9 mouse cellular contexts compared by ENCODE assay signal in the genomic region with DNA sequence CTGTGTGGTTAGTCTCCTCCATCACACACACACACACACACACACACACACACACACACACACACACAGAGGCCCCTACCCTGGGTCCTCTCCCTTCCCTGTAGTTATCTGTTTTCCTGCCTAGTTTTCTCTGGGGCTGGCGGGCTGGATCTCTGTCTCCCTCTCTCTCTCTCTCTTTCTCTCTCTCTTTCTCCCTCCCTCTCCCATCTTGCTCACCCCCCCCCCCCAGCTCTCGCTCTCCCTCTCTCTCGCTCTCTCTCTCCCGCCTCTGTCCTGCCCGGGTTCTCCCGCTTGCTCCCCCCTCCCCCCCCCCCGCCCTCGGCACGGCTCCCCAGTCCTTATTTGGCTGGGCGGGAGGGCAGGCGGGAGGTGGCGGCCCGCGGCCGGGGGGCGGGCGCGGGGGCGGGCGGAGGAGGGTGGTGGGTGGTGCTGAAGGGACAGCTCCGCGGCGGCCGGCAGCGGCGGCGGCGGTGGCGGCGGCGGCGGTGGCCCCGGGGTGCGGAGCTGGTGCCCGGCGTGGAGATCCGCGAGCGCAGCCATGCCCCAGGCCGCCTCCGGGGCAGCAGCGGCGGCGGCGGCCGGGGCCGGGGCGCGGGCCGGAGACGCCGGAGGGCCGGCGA. TPM values are rescaled to one million over a fixed set of nuclear protein-coding genes. Genes with fewer than 3 reads are reported as not detected.
A peak's percentile ranks its signal among the peaks of the same experiment; 100 is the strongest.
DNase-seq lines count a peak whose midpoint lies in the region; ATAC-seq lines count a peak whose summit lies in the region.
"Had no signal": no experiment of that assay in that cellular context is flagged by ENCODE, and none has a peak within 500 bp of the region (broad histone marks: within the 10 kb centered on the region; RNA-seq: fewer than 3 reads in every experiment).

Gene Kcnk3, plus strand, starts transcription at position 490 of the 620 bp plus-strand sequence.

- H3K4me1 ChIP-seq in megakaryocyte, embryonic 14.5 days, result peaks cover 10% of the 10 kb centered on the region
- no peaks in the 10 kb centered on the region for H3K4me1 ChIP-seq in liver, embryonic 11.5 days (replicated peaks; ENCODE audit: control insufficient read depth, insufficient read depth, low read length)
- H3K4me1 ChIP-seq in neural tube, embryonic 11.5 days (ENCODE audit: control insufficient read depth, insufficient read depth, low read length), result peaks cover 5% of the 10 kb centered on the region; the same call in 1 of the 2 replicates

- H3K27me3 ChIP-seq in megakaryocyte, embryonic 14.5 days (replicated peaks), result peaks cover 90% of the 10 kb centered on the region
- peaks cover 49% of the 10 kb centered on the region for H3K27me3 ChIP-seq in liver, embryonic 11.5 days (replicated peaks; ENCODE audit: control insufficient read depth, insufficient read depth, low read length)
- H3K27me3 ChIP-seq in neural tube, embryonic 11.5 days (ENCODE audit: control insufficient read depth, insufficient read depth, low read length), result peaks cover 21% of the 10 kb centered on the region

- peak within 1 kb of the TSS; percentile 76 for H3K4me2 ChIP-seq in liver, embryonic 11.5 days
- peak within 1 kb of the TSS; percentile 81 for H3K4me2 ChIP-seq in neural tube, embryonic 11.5 days (ENCODE audit: low read depth)

- H3K9ac ChIP-seq in liver, embryonic 11.5 days (ENCODE audit: low read depth, low read length), result no peak within 1 kb of the TSS
- H3K9ac ChIP-seq in neural tube, embryonic 11.5 days (ENCODE audit: low read length), result peak within 1 kb of the TSS; percentile 54

- 4% methylated on average over 16 of the region's 54 CpGs for WGBS in liver, embryonic 11.5 days
- WGBS in neural tube, embryonic 11.5 days, result 0% methylated on average over 5 of the region's 54 CpGs

- H3K4me3 ChIP-seq in megakaryocyte, embryonic 14.5 days (replicated peaks), result peak within 1 kb of the TSS; percentile 83
- H3K4me3 ChIP-seq in liver, embryonic 11.5 days (ENCODE audit: low read depth, low read length), result peak within 1 kb of the TSS; percentile 45
- H3K4me3 ChIP-seq in neural tube, embryonic 11.5 days (ENCODE audit: low read depth, low read length), result peak within 1 kb of the TSS; percentile 44

- no peaks in the 10 kb centered on the region for H3K36me3 ChIP-seq in megakaryocyte, embryonic 14.5 days (replicated peaks; ENCODE audit: low read length)
- H3K36me3 ChIP-seq in liver, embryonic 11.5 days (ENCODE audit: control insufficient read depth, insufficient read depth, low read length), result no peaks in the 10 kb centered on the region
- H3K36me3 ChIP-seq in neural tube, embryonic 11.5 days (ENCODE audit: control insufficient read depth, insufficient read depth, low read length), result no peaks in the 10 kb centered on the region

- H3K9me3 ChIP-seq in megakaryocyte, embryonic 14.5 days, result no peaks in the 10 kb centered on the region
- no peaks in the 10 kb centered on the region for H3K9me3 ChIP-seq in liver, embryonic 11.5 days (ENCODE audit: control insufficient read depth, low read length)
- no peaks in the 10 kb centered on the region for H3K9me3 ChIP-seq in neural tube, embryonic 11.5 days (ENCODE audit: control insufficient read depth, low read length)

- H3K27ac ChIP-seq in liver, embryonic 11.5 days (ENCODE audit: low read depth, low read length), result no peak within 1 kb of the TSS
- H3K27ac ChIP-seq in neural tube, embryonic 11.5 days (ENCODE audit: low read depth, low read length), result no peak within 1 kb of the TSS

- no peak for ATAC-seq in megakaryocyte, adult 5-6 weeks (ENCODE audit: poor library complexity, severe bottlenecking)
- peak; percentile 36 for ATAC-seq in liver, embryonic 11.5 days (replicated peaks; ENCODE audit: low FRiP score)
- peak; percentile 50; the same call in 1 of the 2 replicates for ATAC-seq in neural tube, embryonic 11.5 days (ENCODE audit: insufficient read depth, low FRiP score, low TSS enrichment)

- peak; percentile 66 for DNase-seq in embryo, embryonic 10.5 days (ENCODE audit: low spot score)
- peak; percentile 69 to 74 for DNase-seq in heart, adult 18-20 months
- peak; percentile 67 for DNase-seq in kidney, adult 18-20 months
- DNase-seq in liver, embryonic 11.5 days (ENCODE audit: low spot score), result peak; percentile 72
- peak; percentile 64 for DNase-seq in neural tube, embryonic 11.5 days (ENCODE audit: low spot score)
- DNase-seq in thymus, postnatal 36 days, result peak; percentile 22

RNA-seq across cellular contexts. Expression of gene Kcnk3, which starts in this region (rescaled TPM):
- polyA plus RNA-seq in megakaryocyte, embryonic 14.5 days (2012; ENCODE audit: insufficient read depth, low replicate concordance), result not detected in 2 replicates
- not detected in 2 replicates for total RNA-seq in megakaryocyte, adult 5-6 weeks (2015)
- total RNA-seq in megakaryocyte, adult 5-6 weeks (2017), result not detected in 2 replicates
- total RNA-seq in heart, adult 18-20 months (2021), result 100 to 1,000 TPM; 237 to 244 TPM
- polyA plus RNA-seq in liver, embryonic 11.5 days (2014; fragmentation: Nextera tagmentation; extraction: Ambion mirVana), result 0.75 and 1.6 TPM in 2 replicates
- 0.59 and 0.92 TPM in 2 replicates for polyA plus RNA-seq in neural tube, embryonic 11.5 days (2014; fragmentation: Nextera tagmentation; extraction: Ambion mirVana)
- total RNA-seq: MEL had no signal

Comparison
In these comparisons a context has a peak if more than half of its experiments do, and no peak if none do; other contexts are left out.
1. RNA of gene Kcnk3 (total RNA-seq): 237 to 244 TPM in heart, adult 18-20 months; not detected in megakaryocyte, adult 5-6 weeks; every median in the first group is over 100 times any median in the second.
2. Peak in DNase-seq, ATAC-seq, H3K4me3 ChIP-seq, H3K9ac ChIP-seq and H3K4me2 ChIP-seq in neural tube, embryonic 11.5 days; RNA of the gene not detected or under 1 TPM.
3. DNase-seq: peak in every context shown above with its lines; median percentile 72 in liver, embryonic 11.5 days; 72 in heart, adult 18-20 months; 67 in kidney, adult 18-20 months; 66 in embryo, embryonic 10.5 days; 64 in neural tube, embryonic 11.5 days; 22 in thymus, postnatal 36 days.
4. Peak in every context shown above with its lines, with median percentiles within 50 percentile points of each other: H3K4me3 ChIP-seq.